Mouse (Mus musculus) MEL (cell line): Measurements from ENCODE around the gene Gm28047. TPM values are rescaled to one million over a fixed set of nuclear protein-coding genes. Genes with fewer than 3 reads are reported as not detected.

Experiments
- DNase-seq: peaks from one replicate; pipeline ENCODE4 v3.0.0; 2011; ENCODE audit warnings: low read depth, low spot score
- H3K27ac ChIP-seq: 2 replicates; pipeline ENCODE4 v1.5.1; 2012; ENCODE audit warnings: low read depth, mild to moderate bottlenecking, control low read depth, low read length, moderate library complexity; ENCODE audit not compliant: control insufficient read depth
- H3K27me3 ChIP-seq, 2 experiments: fragments of 150-350 bp in 1 of 2; sonication (generic) in 1 of 2; 2 replicates each; pipeline ENCODE4 v1.6.1; 2012; ENCODE audit warnings: low read length in 2 of 2, mild to moderate bottlenecking in 2 of 2, improper control_type of control experiment in 1 of 2, moderate library complexity in 1 of 2; ENCODE audit not compliant: insufficient read depth in 2 of 2, control insufficient read depth in 1 of 2
- H3K36me3 ChIP-seq, 2 experiments: 2 replicates each; pipeline ENCODE4 v1.6.1; 2012 to 2014; ENCODE audit warnings: low read length in 2 of 2, improper control_type of control experiment in 1 of 2, inconsistent platforms in 1 of 2, mild to moderate bottlenecking in 1 of 2; ENCODE audit not compliant: insufficient read depth in 2 of 2, control insufficient read depth in 1 of 2
- H3K4me1 ChIP-seq, 2 experiments: fragments of 150-350 bp in 1 of 2; sonication (generic) in 1 of 2; 2 replicates each; pipeline ENCODE4 v1.6.1; 2012; ENCODE audit warnings: low read length in 2 of 2, improper control_type of control experiment in 1 of 2, mild to moderate bottlenecking in 1 of 2; ENCODE audit not compliant: insufficient read depth in 2 of 2, control insufficient read depth in 1 of 2
- H3K4me3 ChIP-seq, 2 experiments: fragments of 150-350 bp in 1 of 2; sonication (generic) in 1 of 2; 2 replicates each; pipeline ENCODE4 v1.5.1; 2012; ENCODE audit warnings: low read depth in 2 of 2, low read length in 2 of 2, mild to moderate bottlenecking in 2 of 2, moderate library complexity in 2 of 2, control low read depth in 1 of 2, improper control_type of control experiment in 1 of 2; ENCODE audit not compliant: control insufficient read depth in 1 of 2, insufficient read depth in 1 of 2
- H3K79me2 ChIP-seq: 2 replicates; pipeline ENCODE4 v1.6.1; 2012; ENCODE audit warnings: mild to moderate bottlenecking, low read length, moderate library complexity; ENCODE audit not compliant: control insufficient read depth, poor library complexity, insufficient read depth
- H3K9ac ChIP-seq: 2 replicates; pipeline ENCODE4 v1.6.1; 2012; ENCODE audit warnings: low read depth, mild to moderate bottlenecking, control low read depth, low read length, moderate library complexity; ENCODE audit not compliant: control insufficient read depth, poor library complexity, severe bottlenecking
- H3K9me3 ChIP-seq: fragments of 150-350 bp; sonication (generic); replicated peaks from 2 replicates; pipeline ENCODE4 v1.6.1; 2012; ENCODE audit warnings: mild to moderate bottlenecking, low read length, improper control_type of control experiment, moderate library complexity; ENCODE audit not compliant: insufficient read depth
- BHLHE40 ChIP-seq: IDR thresholded peaks from 2 replicates; pipeline ENCODE4 v1.6.1; 2012; ENCODE audit warnings: low read depth, mild to moderate bottlenecking, inconsistent platforms, low read length, improper control_type of control experiment, borderline replicate concordance
- CHD1 ChIP-seq: IDR thresholded peaks from 2 replicates; pipeline ENCODE4 v1.6.1; 2012; ENCODE audit warnings: low read depth, mild to moderate bottlenecking, inconsistent platforms, low read length, improper control_type of control experiment
- E2F4 ChIP-seq: IDR thresholded peaks from 2 replicates; pipeline ENCODE4 v1.6.1; 2011; ENCODE audit warnings: low read depth, low read length, improper control_type of control experiment, borderline replicate concordance
- ETS1 ChIP-seq: IDR thresholded peaks from 2 replicates; pipeline ENCODE4 v1.6.1; 2012; ENCODE audit warnings: low read depth, mild to moderate bottlenecking, inconsistent platforms, low read length, improper control_type of control experiment, moderate library complexity
- GABPA ChIP-seq: IDR thresholded peaks from 2 replicates; pipeline ENCODE4 v1.6.1; 2012; ENCODE audit warnings: low read depth, mild to moderate bottlenecking, inconsistent platforms, low read length, improper control_type of control experiment, moderate library complexity
- HCFC1 ChIP-seq: IDR thresholded peaks from 2 replicates; pipeline ENCODE4 v1.6.1; 2012; ENCODE audit warnings: low read depth, mild to moderate bottlenecking, inconsistent platforms, low read length, improper control_type of control experiment, moderate library complexity
- JUND ChIP-seq: IDR thresholded peaks from 2 replicates; pipeline ENCODE4 v1.6.1; 2011; ENCODE audit warnings: low read depth, mild to moderate bottlenecking, improper control_type of control experiment, low read length
- KAT2A ChIP-seq: conservative IDR thresholded peaks from 2 replicates; pipeline ENCODE4 v1.6.1; 2012; ENCODE audit warnings: low read depth, low read length, improper control_type of control experiment, inconsistent platforms
- MAZ ChIP-seq: IDR thresholded peaks from 2 replicates; pipeline ENCODE4 v1.6.1; 2012; ENCODE audit warnings: low read depth, mild to moderate bottlenecking, inconsistent platforms, low read length, improper control_type of control experiment
- MEF2A ChIP-seq: IDR thresholded peaks from 2 replicates; pipeline ENCODE4 v1.6.1; 2014; ENCODE audit warnings: low read depth, mild to moderate bottlenecking, inconsistent platforms, low read length, improper control_type of control experiment; ENCODE audit not compliant: poor library complexity, insufficient replicate concordance, severe bottlenecking; ENCODE audit errors: extremely low read depth
- MYC ChIP-seq: IDR thresholded peaks from 2 replicates; pipeline ENCODE4 v1.6.1; 2011; ENCODE audit warnings: low read depth, mild to moderate bottlenecking, low read length, improper control_type of control experiment, moderate library complexity
- NELFE ChIP-seq: IDR thresholded peaks from 2 replicates; pipeline ENCODE4 v1.6.1; 2011; ENCODE audit warnings: low read depth, low read length, improper control_type of control experiment
- POLR2A ChIP-seq, 2 experiments: IDR thresholded peaks; 2 replicates each; pipeline ENCODE4 v1.6.1; 2011 to 2012; ENCODE audit warnings: low read length in 2 of 2, mild to moderate bottlenecking in 2 of 2, control low read depth in 1 of 2, improper control_type of control experiment in 1 of 2, low read depth in 1 of 2, moderate library complexity in 1 of 2; ENCODE audit not compliant: control insufficient read depth in 1 of 2, insufficient read depth in 1 of 2, poor library complexity in 1 of 2
- POLR2AphosphoS5 ChIP-seq: IDR thresholded peaks from 2 replicates; pipeline ENCODE4 v1.6.1; 2012; ENCODE audit warnings: low read depth, borderline replicate concordance, mild to moderate bottlenecking, inconsistent platforms, low read length, moderate library complexity, mixed read lengths
- RCOR1 ChIP-seq: IDR thresholded peaks from 2 replicates; pipeline ENCODE4 v1.6.1; 2012; ENCODE audit warnings: low read depth, mild to moderate bottlenecking, inconsistent platforms, low read length, improper control_type of control experiment
- SMC3 ChIP-seq: IDR thresholded peaks from 2 replicates; pipeline ENCODE4 v1.6.1; 2011; ENCODE audit warnings: low read depth, low read length, improper control_type of control experiment
- TAL1 ChIP-seq: IDR thresholded peaks from 2 replicates; pipeline ENCODE4 v1.6.1; 2012; ENCODE audit warnings: mild to moderate bottlenecking, inconsistent platforms, low read length, moderate library complexity, mixed read lengths
- TBP ChIP-seq: IDR thresholded peaks from 2 replicates; pipeline ENCODE4 v1.8.0; 2011; ENCODE audit warnings: low read depth, low read length, improper control_type of control experiment
- TCF12 ChIP-seq: IDR thresholded peaks from 2 replicates; pipeline ENCODE4 v1.6.1; 2014; ENCODE audit warnings: low read depth, mild to moderate bottlenecking, inconsistent platforms, low read length, improper control_type of control experiment, moderate library complexity
- UBTF ChIP-seq: IDR thresholded peaks from 2 replicates; pipeline ENCODE4 v1.6.1; 2012; ENCODE audit warnings: low read depth, mild to moderate bottlenecking, inconsistent platforms, low read length, improper control_type of control experiment, moderate library complexity, borderline replicate concordance; ENCODE audit not compliant: insufficient read depth
- ZMIZ1 ChIP-seq: IDR thresholded peaks from 2 replicates; pipeline ENCODE4 v1.6.1; 2012; ENCODE audit warnings: low read depth, mild to moderate bottlenecking, inconsistent platforms, low read length, improper control_type of control experiment, moderate library complexity
- ZNF384 ChIP-seq: IDR thresholded peaks from 2 replicates; pipeline ENCODE4 v1.6.1; 2012; ENCODE audit warnings: low read depth, mild to moderate bottlenecking, inconsistent platforms, low read length, improper control_type of control experiment
- polyA plus RNA-seq, 2 experiments: library from polyadenylated mRNA; stranded (reverse) in 1 of 2; unstranded in 1 of 2; fragments of >175 nt in 1 of 2; fragments of >200 nt in 1 of 2; gene quantifications; 2 replicates each; pipeline versions ENCODE4 v1.2.1 to v1.2.4; 2012; ENCODE audit warnings: low replicate concordance in 2 of 2, low read depth in 1 of 2; ENCODE audit not compliant: insufficient read length in 2 of 2, insufficient read depth in 1 of 2, missing spikeins in 1 of 2
- total RNA-seq: library from RNA; depleted of rRNA; stranded (reverse); fragments of 300-350 nt; gene quantifications from 2 replicates; pipeline ENCODE4 v1.2.3, GENCODE M21; 2012

Gm28047 gene
- total and polyA plus RNA-seq, 3 experiments = 0.52 TPM; not detected in 2

- TF ChIP-seq ETS1 (peak; percentile 84), POLR2A (IDR thresholded peaks at IDR 0.05; ENCODE audit: control insufficient read depth in 1 of 2, insufficient read depth in 1 of 2, low read depth in 1 of 2, low read length in 2 of 2, poor library complexity in 1 of 2) (peak in 1 of 2 experiments; percentile 31; a peak in 2 of 4 replicates), SMC3 (0 out of 2 replicates have a peak, but pooled peaks have one; percentile 9), GABPA (no peak), ZMIZ1 (peak; percentile 57; the same call in 1 of the 2 replicates), ZNF384 (peak; percentile 17; the same call in 1 of the 2 replicates), TCF12 (0 out of 2 replicates have a peak, but pooled peaks have one; percentile 39), MAZ (peak; percentile 77), TAL1 (no peak), TBP (peak; percentile 29; the same call in 1 of the 2 replicates)
These were observed 125.5 kb downstream of the Gm28047 start (continued) for GRCm38 (mm10) chr15:102499370-102499769.

- H3K4me3 ChIP-seq = no peak overlapping the region
- peaks cover 10% of the 10 kb centered on the region; the same call in 1 of the 2 replicates for H3K79me2 ChIP-seq
- TF ChIP-seq UBTF = no peak
- no peak for TF ChIP-seq E2F4
- TF ChIP-seq NELFE = no peak
- no peak for TF ChIP-seq JUND
- TF ChIP-seq HCFC1 = no peak
- no peak; a peak in 1 of 4 replicates for TF ChIP-seq POLR2A (IDR thresholded peaks at IDR 0.05; ENCODE audit: control insufficient read depth in 1 of 2, insufficient read depth in 1 of 2, low read depth in 1 of 2, low read length in 2 of 2, poor library complexity in 1 of 2)
- no peak for TF ChIP-seq POLR2AphosphoS5
- TF ChIP-seq TAL1 = no peak
- TF ChIP-seq BHLHE40 = no peak
- TF ChIP-seq SMC3 = no peak
- TF ChIP-seq, all 39 proteins: peak for 0
- no peak overlapping the region for H3K27ac ChIP-seq
- DNase-seq = no peak
- H3K4me1 ChIP-seq = peaks cover 7 to 23% of the 10 kb centered on the region in 2 experiments; a peak in 3 of 4 replicates
- H3K36me3 ChIP-seq = peaks cover 45 to 70% of the 10 kb centered on the region in 2 experiments
- no peaks in the 10 kb centered on the region for H3K27me3 ChIP-seq
- no peak overlapping the region for H3K9ac ChIP-seq
- no peaks in the 10 kb centered on the region for H3K9me3 ChIP-seq
These were observed 126.5 kb downstream of the Gm28047 start for GRCm38 (mm10) chr15:102498322-102498721.

- Histone ChIP-seq H3K4me3 (no peak overlapping the region), H3K27me3 (no peaks in the 10 kb centered on the region), H3K9me3 (no peaks in the 10 kb centered on the region), H3K4me1 (no peaks in the 10 kb centered on the region), H3K79me2 (peaks cover 18% of the 10 kb centered on the region)
- no peak for DNase-seq
- TF ChIP-seq KAT2A (no peak), POLR2A (IDR thresholded peaks at IDR 0.05; ENCODE audit: control insufficient read depth in 1 of 2, insufficient read depth in 1 of 2, low read depth in 1 of 2, low read length in 2 of 2, poor library complexity in 1 of 2) (no peak), MEF2A (no peak), MYC (no peak), RCOR1 (no peak), CHD1 (no peak)
- TF ChIP-seq, all 39 proteins: peak for 0
- Histone ChIP-seq H3K36me3 (peaks cover 25 to 88% of the 10 kb centered on the region in 2 experiments), H3K9ac (no peak overlapping the region), H3K27ac (no peak overlapping the region)
These were observed 137.2 kb downstream of the Gm28047 start for GRCm38 (mm10) chr15:102487664-102488063.
